Mouse (Mus musculus): ENCODE results near the gene Ctdspl2.

DNA sequence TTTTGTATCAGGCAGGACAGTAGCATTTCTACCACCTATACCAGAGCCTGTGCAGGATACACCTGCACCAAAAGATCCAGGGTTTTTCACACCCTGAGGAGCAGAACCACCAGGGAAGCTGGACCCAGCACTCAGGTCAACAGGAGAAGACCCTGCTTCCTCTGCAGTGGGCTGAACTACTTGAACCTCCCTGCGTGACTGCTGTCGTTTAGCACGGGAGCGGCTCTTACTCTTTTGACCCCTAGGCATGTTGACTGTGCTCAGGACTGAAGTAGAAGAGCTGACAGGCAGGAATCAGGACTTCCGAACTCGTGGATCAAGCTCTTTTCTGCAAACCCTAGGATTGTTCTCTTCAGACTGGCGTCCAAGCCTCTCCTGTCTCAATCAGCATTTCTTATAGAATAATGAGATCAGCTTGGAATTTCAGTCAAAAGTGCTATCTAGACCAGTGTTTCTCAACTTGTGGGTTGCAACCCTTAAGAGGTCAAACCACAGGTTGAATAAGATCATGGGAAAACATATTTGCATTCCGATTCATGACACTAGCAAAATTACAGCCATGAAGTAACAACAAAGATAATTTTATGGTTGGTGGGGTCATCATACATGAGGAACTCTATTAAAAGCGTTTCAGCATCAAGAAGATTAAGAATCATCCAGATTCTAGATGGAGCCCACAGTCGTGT is 687 bp upstream of the Ctdspl2 start:
- TF ChIP-seq CTCF (IDR thresholded peaks at IDR 0.05; ENCODE audit: borderline replicate concordance, insufficient read depth, low read length) = no peak
- TF ChIP-seq POLR2A (IDR thresholded peaks at IDR 0.05; ENCODE audit: low read depth, low read length) = no peak
